Mouse (Mus musculus): ENCODE measurements around the gene Oxsr1. TPM values are rescaled to one million over a fixed set of nuclear protein-coding genes. Genes with fewer than 3 reads are reported as not detected.
A peak's percentile ranks its signal among the peaks of the same experiment; 100 is the strongest.

The Oxsr1 gene
- polyA plus RNA-seq, 1 experiment, result 53.8 TPM

- TF ChIP-seq POLR2A (IDR thresholded peaks at IDR 0.05; ENCODE audit: borderline replicate concordance, extremely low read depth, insufficient read depth, insufficient read length, poor library complexity, severe bottlenecking), result no peak
- TF ChIP-seq CTCF (IDR thresholded peaks at IDR 0.05; ENCODE audit: borderline replicate concordance, extremely low read depth, insufficient read depth, insufficient read length), result no peak
- DNase-seq (ENCODE audit: low read depth), result no peak
These were observed 115.6 kb downstream of the Oxsr1 start for GRCm38 (mm10) chr9:119206666-119207065.

GRCm38 (mm10) chr9:119205756-119206155 is 116.5 kb downstream of the Oxsr1 start:
- no peak for DNase-seq (ENCODE audit: low read depth)
- TF ChIP-seq CTCF (IDR thresholded peaks at IDR 0.05; ENCODE audit: borderline replicate concordance, extremely low read depth, insufficient read depth, insufficient read length), result no peak
- no peak for TF ChIP-seq POLR2A (IDR thresholded peaks at IDR 0.05; ENCODE audit: borderline replicate concordance, extremely low read depth, insufficient read depth, insufficient read length, poor library complexity, severe bottlenecking)

- DNase-seq (ENCODE audit: low read depth), result no peak
- TF ChIP-seq CTCF (IDR thresholded peaks at IDR 0.05; ENCODE audit: borderline replicate concordance, extremely low read depth, insufficient read depth, insufficient read length), result no peak
- no peak for TF ChIP-seq POLR2A (IDR thresholded peaks at IDR 0.05; ENCODE audit: borderline replicate concordance, extremely low read depth, insufficient read depth, insufficient read length, poor library complexity, severe bottlenecking)
These were observed 118.6 kb downstream of the Oxsr1 start for GRCm38 (mm10) chr9:119203617-119204016.

GRCm38 (mm10) chr9:119201653-119202052 is 120.6 kb downstream of the Oxsr1 start:
- TF ChIP-seq CTCF (IDR thresholded peaks at IDR 0.05; ENCODE audit: borderline replicate concordance, extremely low read depth, insufficient read depth, insufficient read length) (no peak), POLR2A (IDR thresholded peaks at IDR 0.05; ENCODE audit: borderline replicate concordance, extremely low read depth, insufficient read depth, insufficient read length, poor library complexity, severe bottlenecking) (no peak)
- no peak for DNase-seq (ENCODE audit: low read depth)

GRCm38 (mm10) chr9:119199151-119199861 is 122.9 kb downstream of the Oxsr1 start:
- no peak for TF ChIP-seq CTCF (IDR thresholded peaks at IDR 0.05; ENCODE audit: borderline replicate concordance, extremely low read depth, insufficient read depth, insufficient read length)
- TF ChIP-seq POLR2A (IDR thresholded peaks at IDR 0.05; ENCODE audit: borderline replicate concordance, extremely low read depth, insufficient read depth, insufficient read length, poor library complexity, severe bottlenecking), result no peak
- peak; percentile 54 for DNase-seq (ENCODE audit: low read depth)

GRCm38 (mm10) chr9:119192202-119192990 is 129.8 kb downstream of the Oxsr1 start:
- peak; percentile 63 for TF ChIP-seq CTCF (IDR thresholded peaks at IDR 0.05; ENCODE audit: borderline replicate concordance, extremely low read depth, insufficient read depth, insufficient read length)
- no peak for TF ChIP-seq POLR2A (IDR thresholded peaks at IDR 0.05; ENCODE audit: borderline replicate concordance, extremely low read depth, insufficient read depth, insufficient read length, poor library complexity, severe bottlenecking)
- peak; percentile 39 for DNase-seq (ENCODE audit: low read depth)

Other genes starting within 250 kb of the Oxsr1 start
- 20.4 and 25.0 TPM in 2 replicates for gene Plcd1, start 228.9 kb downstream of the Oxsr1 start, polyA plus RNA-seq (2012; rRNA removed)
- 0.92 and 2.2 TPM in 2 replicates for gene Dlec1, start 219.9 kb downstream of the Oxsr1 start, polyA plus RNA-seq (2012; rRNA removed)
- 1.4 and 2.1 TPM in 2 replicates for gene Acaa1b, start 165.3 kb downstream of the Oxsr1 start, polyA plus RNA-seq (2012; rRNA removed)
- not detected in 2 replicates for gene Gm47289, start 163.3 kb downstream of the Oxsr1 start, polyA plus RNA-seq (2012; rRNA removed)
- 0.06 and 0.10 TPM in 2 replicates for gene Slc22a13, start 113.3 kb downstream of the Oxsr1 start, polyA plus RNA-seq (2012; rRNA removed)
- 132 and 164 TPM in 2 replicates for gene Acaa1a, start 17.2 kb upstream of the Oxsr1 start, polyA plus RNA-seq (2012; rRNA removed)
- 3.1 and 4.4 TPM in 2 replicates for gene Myd88, start 19.0 kb upstream of the Oxsr1 start, polyA plus RNA-seq (2012; rRNA removed)
- gene Xylb, start 35.0 kb upstream of the Oxsr1 start, polyA plus RNA-seq (2012; rRNA removed), result 5.2 and 6.3 TPM in 2 replicates
- gene Slc22a14, start 43.1 kb upstream of the Oxsr1 start, polyA plus RNA-seq (2012; rRNA removed), result 0.04 and 0.05 TPM in 2 replicates
- gene Acvr2b, start 79.7 kb upstream of the Oxsr1 start, polyA plus RNA-seq (2012; rRNA removed), result 22.1 and 32.1 TPM in 2 replicates
- 21.4 and 25.7 TPM in 2 replicates for gene Exog, start 122.5 kb upstream of the Oxsr1 start, polyA plus RNA-seq (2012; rRNA removed)

Data from brain, embryonic 14.5 days (tissue).